Mouse (Mus musculus) kidney, postnatal 0 days (tissue): ENCODE data around the gene Ptprcap. TPM values are rescaled to one million over a fixed set of nuclear protein-coding genes. Genes with fewer than 3 reads are reported as not detected.
"Not testable (repeated sequence)": the region's sequence is repeated elsewhere in the genome, so short reads cannot be mapped to it uniquely, and the experiment has no call there.

ENCODE experiments used
- ATAC-seq: fragments of 200-750 bp; cut with Nextera tagmentation; replicated peaks from 2 replicates; pipeline ENCODE4 v1.8.0; 2017; ENCODE audit warnings: low read depth, moderate number of reproducible peaks, moderate TSS enrichment, moderate library complexity; ENCODE audit not compliant: low FRiP score
- DNase-seq: peaks from one replicate; pipeline ENCODE4 v3.0.0-alpha.2; 2016; ENCODE audit warnings: low spot score
- H3K27ac ChIP-seq: fragments of 300-500 bp; sonication (generic); 2 replicates; pipeline ENCODE4 v1.5.1; 2014; ENCODE audit warnings: mild to moderate bottlenecking
- H3K27me3 ChIP-seq: fragments of 300-500 bp; sonication (generic); 2 replicates; pipeline ENCODE4 v1.6.1; 2014; ENCODE audit warnings: low read length, mixed read lengths; ENCODE audit not compliant: insufficient read depth
- H3K36me3 ChIP-seq: fragments of 300-500 bp; sonication (generic); 2 replicates; pipeline ENCODE4 v1.6.1; 2014; ENCODE audit warnings: low read length, mixed read lengths; ENCODE audit not compliant: insufficient read depth
- H3K4me1 ChIP-seq: fragments of 300-500 bp; sonication (generic); replicated peaks from 2 replicates; pipeline ENCODE4 v1.6.1; 2014; ENCODE audit warnings: antibody characterized with exemption, low read length, mixed read lengths; ENCODE audit not compliant: insufficient read depth
- H3K4me2 ChIP-seq: fragments of 300-500 bp; sonication (generic); 2 replicates; pipeline ENCODE4 v1.6.1; 2014; ENCODE audit warnings: mild to moderate bottlenecking, low read length, moderate library complexity, mixed read lengths
- H3K4me3 ChIP-seq: fragments of 300-500 bp; sonication (generic); replicated peaks from 2 replicates; pipeline ENCODE4 v1.5.1; 2014; ENCODE audit warnings: low read depth, low read length
- H3K9ac ChIP-seq: fragments of 300-500 bp; sonication (generic); 2 replicates; pipeline ENCODE4 v1.6.1; 2014; ENCODE audit warnings: low read depth, low read length
- H3K9me3 ChIP-seq: fragments of 300-500 bp; sonication (generic); replicated peaks from 2 replicates; pipeline ENCODE4 v1.6.1; 2016; ENCODE audit warnings: low read length, inconsistent platforms, mixed read lengths
- CTCF ChIP-seq: IDR thresholded peaks from 2 replicates; pipeline ENCODE4 v1.5.1; 2016; ENCODE audit warnings: antibody characterized with exemption, low read depth, mild to moderate bottlenecking, moderate library complexity
- WGBS: fragments of 180-500 bp; shearing (Covaris S2); extraction: QIAGEN DNeasy Blood & Tissue Kit; methylation state at CpG from one replicate; pipeline ENCODE4 v1.1.7; 2014; 5-methylcytosine and 5-hydroxymethylcytosine counted together
- polyA plus RNA-seq: library from polyadenylated mRNA; unstranded; fragments of >200 nt; fragmentation: Nextera tagmentation; extraction: Ambion mirVana; gene quantifications from 2 replicates; pipeline ENCODE4 v1.2.1, GENCODE M21; 2015

Gene Ptprcap
- polyA plus RNA-seq, 1 experiment from 2014 or later: 0.91 TPM

DNA sequence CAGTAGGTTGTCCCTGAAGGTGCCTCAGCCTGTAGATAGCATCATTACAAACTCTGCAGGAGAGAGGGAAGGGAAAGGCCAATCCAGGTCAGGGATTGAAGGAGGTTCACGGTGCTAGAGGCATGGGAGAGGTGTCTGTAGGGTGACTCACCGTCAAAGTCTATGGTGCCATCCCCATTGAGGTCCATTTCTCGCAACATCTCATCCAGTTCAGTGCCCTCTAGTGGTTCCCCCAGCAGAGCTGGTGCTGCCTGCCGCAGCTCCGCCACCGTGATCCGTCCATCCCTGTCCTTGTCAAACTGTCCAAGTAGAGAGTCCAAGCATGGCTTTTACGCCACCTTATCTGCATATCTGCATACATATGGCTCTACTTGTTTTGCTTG is 17.4 kb upstream of the Ptprcap start:
- 0 out of 2 replicates have a peak, but pooled peaks have one; percentile 12 for ATAC-seq

DNA sequence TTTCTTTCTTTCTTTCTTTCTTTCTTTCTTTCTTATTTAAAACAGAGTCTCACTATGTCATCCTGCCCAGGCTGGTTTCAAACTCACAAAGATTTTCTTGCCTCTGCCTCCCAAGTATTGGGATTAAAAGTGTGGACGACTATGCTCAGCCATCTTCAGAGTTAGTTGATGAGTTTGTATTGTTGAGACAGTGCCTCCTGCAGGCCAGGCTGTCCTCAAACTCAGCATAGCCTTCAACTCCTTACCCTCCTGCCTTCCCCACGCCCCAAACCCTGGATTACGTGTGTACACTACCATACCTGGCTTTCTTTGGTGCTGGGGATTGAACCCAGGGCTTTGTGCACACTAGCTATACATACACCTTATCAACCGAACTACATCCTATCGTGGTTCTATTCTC is 16.9 kb upstream of the Ptprcap start:
- WGBS: 81% methylated on average over 5 of the region's 5 CpGs
- H3K27me3 ChIP-seq: no peaks in the 10 kb centered on the region
- H3K36me3 ChIP-seq: peaks cover 10% of the 10 kb centered on the region; the same call in 1 of the 2 replicates
- H3K9me3 ChIP-seq: no peaks in the 10 kb centered on the region
- peak; percentile 22; the same call in 1 of the 2 replicates for TF ChIP-seq CTCF
- DNase-seq (no peak), ATAC-seq (no peak)
- H3K4me1 ChIP-seq: no peaks in the 10 kb centered on the region
- no peak overlapping the region for H3K4me3 ChIP-seq
- H3K9ac ChIP-seq: no peak overlapping the region
- no peak overlapping the region for H3K4me2 ChIP-seq
- no peak overlapping the region for H3K27ac ChIP-seq

More for the DNA sequence above, 17.4 kb upstream of the Ptprcap start:
- not testable (repeated sequence) for H3K4me2 ChIP-seq, H3K9ac ChIP-seq, DNase-seq, H3K27ac ChIP-seq, H3K4me1 ChIP-seq, H3K27me3 ChIP-seq, H3K9me3 ChIP-seq, H3K4me3 ChIP-seq
- 22% methylated on average over 8 of the region's 8 CpGs for WGBS
- TF ChIP-seq CTCF: peak; percentile 61
- H3K36me3 ChIP-seq: peaks cover 15% of the 10 kb centered on the region; the same call in 1 of the 2 replicates

DNA sequence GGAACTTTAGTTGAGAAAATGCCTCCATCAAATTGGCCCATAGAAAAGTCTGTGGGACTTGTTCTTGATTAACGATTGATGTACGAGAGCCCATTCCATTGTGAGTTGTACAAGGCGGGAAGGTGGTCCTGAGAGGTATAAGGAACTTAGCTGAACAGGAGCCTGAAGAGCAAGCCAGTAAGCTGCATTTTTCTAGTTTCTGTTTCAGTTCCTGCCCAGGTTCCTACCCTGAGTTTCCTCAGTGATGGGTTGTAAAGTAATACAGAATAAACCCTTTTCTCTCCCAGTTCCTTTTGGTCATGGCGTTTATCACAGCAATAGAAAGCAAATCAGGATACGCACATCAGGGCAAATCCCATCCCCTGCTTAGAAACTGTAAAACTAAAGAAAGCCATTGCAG is 15.5 kb upstream of the Ptprcap start:
- no peak for ATAC-seq
- no peak for DNase-seq

DNA sequence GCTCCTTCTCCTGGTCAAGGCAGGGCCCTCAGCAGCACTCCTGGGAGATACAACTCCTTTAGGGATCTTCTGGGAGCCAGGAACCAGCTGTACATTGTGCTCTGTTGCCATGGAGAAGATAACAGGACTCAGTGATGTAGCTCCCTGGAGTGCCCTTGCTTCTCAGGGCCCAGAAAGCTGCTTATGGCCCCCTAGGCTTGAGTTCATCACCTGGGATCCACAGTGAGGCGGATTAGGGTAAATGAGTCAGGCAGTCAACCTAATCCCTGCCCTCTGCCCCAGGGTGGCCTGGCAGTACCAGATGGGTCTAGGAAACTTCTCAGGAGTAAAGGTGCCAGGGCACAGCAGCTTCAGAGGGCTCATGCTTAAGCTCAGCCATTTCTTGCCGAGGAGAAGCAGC is 14.0 kb upstream of the Ptprcap start, which contains the start of gene Gpr152:
Gpr152 (plus strand) TSS at position 342 of the 400 bp plus-strand sequence.
- no peak for TF ChIP-seq CTCF
- no peak within 1 kb of the TSS for H3K27ac ChIP-seq
- H3K27me3 ChIP-seq: no peaks in the 10 kb centered on the region
- H3K36me3 ChIP-seq: no peaks in the 10 kb centered on the region
- no peaks in the 10 kb centered on the region for H3K4me1 ChIP-seq
- H3K9ac ChIP-seq: 0 out of 2 replicates have a peak within 1 kb of the TSS, but pooled peaks have one; percentile 8
- no peak within 1 kb of the TSS for H3K4me3 ChIP-seq
- H3K9me3 ChIP-seq: no peaks in the 10 kb centered on the region
- no peak within 1 kb of the TSS for H3K4me2 ChIP-seq
- DNase-seq (no peak), ATAC-seq (no peak)
- WGBS: 81% methylated on average over 2 of the region's 2 CpGs

More for the DNA sequence above, 15.5 kb upstream of the Ptprcap start:
- 74% methylated on average over 5 of the region's 5 CpGs for WGBS
- Histone ChIP-seq H3K4me3 (no peak overlapping the region), H3K27ac (no peak overlapping the region), H3K9ac (no peak overlapping the region), H3K27me3 (no peaks in the 10 kb centered on the region), H3K4me2 (no peak overlapping the region), H3K36me3 (no peaks in the 10 kb centered on the region), H3K4me1 (no peaks in the 10 kb centered on the region), H3K9me3 (no peaks in the 10 kb centered on the region)
- TF ChIP-seq CTCF: no peak

DNA sequence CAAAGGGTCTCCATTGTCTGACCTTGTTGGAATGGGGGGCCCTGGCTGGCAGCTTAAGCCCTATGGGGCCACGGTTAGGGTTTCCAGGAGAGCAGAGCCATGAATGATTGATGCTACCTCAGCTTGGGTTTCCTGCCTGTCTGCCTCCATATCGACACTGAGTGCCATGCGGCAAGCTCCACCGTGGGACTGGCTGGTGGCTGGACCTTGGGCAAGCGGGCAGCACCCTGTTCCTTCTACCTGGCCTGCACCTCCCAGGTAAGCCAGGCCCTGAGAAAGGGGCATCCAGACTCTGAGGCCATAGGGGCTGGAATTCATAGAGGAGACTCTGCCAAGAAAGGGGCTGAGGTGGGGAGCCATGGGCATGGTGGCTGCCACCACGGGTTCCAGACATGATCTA is 13.3 kb upstream of the Ptprcap start:
- WGBS: 61% methylated on average over 6 of the region's 6 CpGs
- no peak for ATAC-seq

DNA sequence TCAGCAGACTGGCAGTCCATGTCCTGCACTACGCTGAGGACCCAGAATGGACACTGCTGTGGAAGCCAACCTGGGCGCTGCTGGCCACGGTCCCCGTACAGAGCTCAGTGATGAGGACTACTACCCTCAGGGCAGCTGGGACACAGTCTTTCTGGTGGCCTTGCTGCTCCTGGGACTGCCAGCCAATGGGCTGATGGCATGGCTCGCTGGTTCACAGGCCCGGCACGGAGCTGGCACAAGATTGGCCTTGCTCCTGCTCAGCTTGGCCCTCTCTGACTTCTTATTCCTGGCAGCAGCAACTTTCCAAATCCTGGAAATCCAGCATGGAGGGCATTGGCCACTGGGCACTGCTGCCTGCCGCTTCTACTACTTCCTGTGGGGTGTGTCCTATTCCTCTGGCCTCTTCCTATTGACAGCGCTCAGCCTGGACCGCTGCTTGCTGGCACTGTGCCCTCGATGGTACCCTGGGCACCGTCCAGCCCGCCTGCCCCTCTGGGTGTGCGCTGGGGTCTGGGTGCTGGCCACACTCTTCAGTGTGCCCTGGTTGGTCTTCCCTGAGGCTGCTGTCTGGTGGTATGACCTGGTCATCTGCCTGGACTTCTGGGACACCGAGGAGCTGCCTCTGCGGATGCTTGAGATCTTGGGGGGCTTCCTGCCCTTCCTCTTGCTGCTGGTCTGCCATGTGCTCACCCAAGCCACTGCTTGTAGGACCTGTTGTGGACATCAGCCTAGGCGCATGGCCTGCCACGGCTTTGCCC is 10.8 kb upstream of the Ptprcap start:
- no peak overlapping the region for H3K9ac ChIP-seq
- 0 out of 2 replicates have a peak, but pooled peaks have one; percentile 19 for ATAC-seq
- H3K27me3 ChIP-seq: no peaks in the 10 kb centered on the region
- H3K4me3 ChIP-seq: no peak overlapping the region
- H3K36me3 ChIP-seq: no peaks in the 10 kb centered on the region
- no peak for DNase-seq
- no peak overlapping the region for H3K4me2 ChIP-seq
- H3K4me1 ChIP-seq: no peaks in the 10 kb centered on the region
- WGBS: 80% methylated on average over 18 of the region's 18 CpGs
- H3K27ac ChIP-seq: no peak overlapping the region
- H3K9me3 ChIP-seq: no peaks in the 10 kb centered on the region
- no peak for TF ChIP-seq CTCF

More for the DNA sequence above, 13.3 kb upstream of the Ptprcap start:
- H3K4me2 ChIP-seq: no peak overlapping the region
- H3K27ac ChIP-seq: no peak overlapping the region
- H3K4me1 ChIP-seq: no peaks in the 10 kb centered on the region
- no peak overlapping the region for H3K4me3 ChIP-seq
- H3K36me3 ChIP-seq: no peaks in the 10 kb centered on the region
- no peak for DNase-seq
- no peak for TF ChIP-seq CTCF
- H3K9me3 ChIP-seq: no peaks in the 10 kb centered on the region
- no peak overlapping the region for H3K9ac ChIP-seq
- no peaks in the 10 kb centered on the region for H3K27me3 ChIP-seq
